Mouse (Mus musculus) neural tube, embryonic 14.5 days (tissue): ENCODE measurements around the gene Immp2l. TPM values are rescaled to one million over a fixed set of nuclear protein-coding genes. Genes with fewer than 3 reads are reported as not detected.

Experiments used
- ATAC-seq: fragments of 200-750 bp; cut with Nextera tagmentation; 2 replicates; pipeline ENCODE4 v1.8.0; 2017; ENCODE audit warnings: low read depth, mild to moderate bottlenecking, moderate TSS enrichment, moderate library complexity
- H3K27ac ChIP-seq: fragments of 300-500 bp; sonication (generic); 2 replicates; pipeline ENCODE4 v1.5.1; 2014; ENCODE audit warnings: low read depth, mild to moderate bottlenecking, control low read depth, low read length, moderate library complexity, mixed read lengths
- H3K27me3 ChIP-seq: fragments of 300-500 bp; sonication (generic); 2 replicates; pipeline ENCODE4 v1.6.1; 2014; ENCODE audit warnings: low read length; ENCODE audit not compliant: control insufficient read depth, insufficient read depth
- H3K36me3 ChIP-seq: fragments of 300-500 bp; sonication (generic); 2 replicates; pipeline ENCODE4 v1.6.1; 2014; ENCODE audit warnings: low read length, mixed read lengths; ENCODE audit not compliant: control insufficient read depth, insufficient read depth
- H3K4me1 ChIP-seq: fragments of 300-500 bp; sonication (generic); 2 replicates; pipeline ENCODE4 v1.6.1; 2014; ENCODE audit warnings: low read length; ENCODE audit not compliant: control insufficient read depth, insufficient read depth
- H3K4me2 ChIP-seq: fragments of 300-500 bp; sonication (generic); 2 replicates; pipeline ENCODE4 v1.6.1; 2014; ENCODE audit warnings: mild to moderate bottlenecking, low read depth, low read length, control low read depth
- H3K4me3 ChIP-seq: fragments of 300-500 bp; sonication (generic); 2 replicates; pipeline ENCODE4 v1.5.1; 2014; ENCODE audit warnings: low read depth, low read length, control low read depth, mixed read lengths
- H3K9ac ChIP-seq: fragments of 300-500 bp; sonication (generic); replicated peaks from 2 replicates; pipeline ENCODE4 v1.6.1; 2014; ENCODE audit warnings: low read depth, mild to moderate bottlenecking, control low read depth, low read length, mixed read lengths
- H3K9me3 ChIP-seq: fragments of 300-500 bp; sonication (generic); 2 replicates; pipeline ENCODE4 v1.6.1; 2016; ENCODE audit warnings: low read length; ENCODE audit not compliant: control insufficient read depth
- WGBS: fragments of 180-500 bp; shearing (Covaris S2); extraction: QIAGEN DNeasy Blood & Tissue Kit; methylation state at CpG from one replicate; pipeline ENCODE4 v1.1.7; 2014; 5-methylcytosine and 5-hydroxymethylcytosine counted together
- polyA plus RNA-seq: library from polyadenylated mRNA; unstranded; fragments of >200 nt; fragmentation: Nextera tagmentation; extraction: Ambion mirVana; gene quantifications from 2 replicates; pipeline ENCODE4 v1.2.1, GENCODE M21; 2014

Gene Immp2l
- polyA plus RNA-seq, 1 experiment from 2014 or later = 4.5 TPM

DNA sequence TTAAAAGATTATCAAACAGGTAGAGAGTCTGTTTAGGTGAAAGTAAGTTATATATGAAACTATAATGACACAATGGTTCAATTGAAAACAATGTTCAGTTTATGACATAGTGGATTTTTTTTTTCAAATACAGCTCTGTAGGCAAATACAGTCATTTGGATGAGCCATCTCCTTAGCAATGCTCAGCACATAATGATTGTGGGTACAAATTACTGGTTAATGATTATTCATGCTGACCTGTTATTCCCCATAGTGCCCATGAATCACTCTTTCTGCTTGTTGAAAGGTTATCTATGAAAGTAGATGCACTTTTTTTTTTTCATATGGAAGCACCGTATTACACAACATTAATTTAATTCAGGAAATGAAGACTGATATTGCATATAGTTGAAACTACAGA lies 58.0 kb downstream of the Immp2l start:
- WGBS = 39% methylated on average over 1 of the region's 1 CpGs
- no peaks in the 10 kb centered on the region for H3K36me3 ChIP-seq

DNA sequence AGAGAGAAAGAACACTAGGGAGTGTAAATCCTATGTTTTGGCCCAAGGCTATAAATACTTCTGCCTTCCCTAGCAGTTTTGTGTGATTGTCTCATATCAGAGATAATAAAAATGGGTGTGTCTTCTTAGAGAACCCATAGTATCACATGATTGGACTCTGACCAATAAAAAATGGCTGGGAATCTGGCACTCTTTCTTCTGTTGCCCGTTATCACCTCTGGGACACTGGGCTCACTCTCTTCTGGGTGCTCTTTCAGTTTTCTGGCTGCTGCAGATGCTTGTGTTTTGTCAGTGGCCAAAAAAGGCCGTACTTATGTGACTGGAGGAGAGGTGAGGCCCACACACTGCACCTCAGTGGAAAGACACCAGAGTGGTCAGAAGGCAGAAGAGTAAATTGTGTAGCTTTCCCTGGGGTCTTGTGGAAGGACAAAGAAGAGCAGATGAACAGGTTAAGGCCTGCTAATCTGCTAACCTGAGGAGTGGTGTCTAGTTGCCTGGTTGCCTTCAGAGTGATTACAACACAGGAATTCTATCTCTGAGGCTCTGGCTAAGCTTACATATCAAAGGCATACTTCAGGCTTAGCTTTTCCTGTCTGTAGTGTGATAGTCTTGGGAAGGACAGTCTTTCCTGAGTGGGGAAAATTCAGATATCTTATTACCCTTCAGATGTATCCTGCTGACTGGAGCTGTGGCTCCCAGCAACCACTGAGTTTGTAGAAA lies 60.6 kb downstream of the Immp2l start:
- no peaks in the 10 kb centered on the region for H3K4me1 ChIP-seq
- no peaks in the 10 kb centered on the region for H3K27me3 ChIP-seq
- ATAC-seq = no peak
- no peak overlapping the region for H3K4me2 ChIP-seq
- 74% methylated on average over 2 of the region's 2 CpGs for WGBS
- no peak overlapping the region for H3K27ac ChIP-seq
- H3K9ac ChIP-seq = no peak overlapping the region
- H3K36me3 ChIP-seq = no peaks in the 10 kb centered on the region
- H3K4me3 ChIP-seq = no peak overlapping the region
- no peaks in the 10 kb centered on the region; the same call in 1 of the 2 replicates for H3K9me3 ChIP-seq

More for the DNA sequence above, 58.0 kb downstream of the Immp2l start:
- Histone ChIP-seq H3K4me2 (no peak overlapping the region), H3K27ac (no peak overlapping the region), H3K9ac (no peak overlapping the region), H3K9me3 (no peaks in the 10 kb centered on the region; the same call in 1 of the 2 replicates), H3K27me3 (no peaks in the 10 kb centered on the region), H3K4me3 (no peak overlapping the region), H3K4me1 (no peaks in the 10 kb centered on the region)
- ATAC-seq = no peak

DNA sequence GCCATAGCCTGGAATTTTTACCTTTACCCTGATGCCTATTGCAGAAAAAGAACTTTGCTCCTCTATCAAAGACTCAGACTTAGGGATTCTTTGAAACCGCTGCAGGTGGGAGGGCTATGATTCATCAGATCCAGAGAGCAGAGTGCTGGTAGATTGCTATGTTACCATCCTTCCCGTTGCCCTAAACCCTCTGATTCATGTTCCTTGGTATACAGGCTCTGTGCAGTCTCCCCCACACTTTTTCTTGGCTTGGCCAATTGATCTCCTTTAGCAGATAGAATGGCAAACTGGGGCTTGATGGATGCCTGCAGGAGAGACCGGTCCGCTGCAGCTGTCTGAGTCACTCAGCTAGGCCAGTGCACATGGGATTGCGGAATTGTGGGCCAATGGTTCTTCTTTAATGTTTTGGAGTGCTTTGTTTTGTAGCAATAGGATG lies 66.1 kb downstream of the Immp2l start:
- no peak overlapping the region for H3K4me3 ChIP-seq
- H3K4me1 ChIP-seq = no peaks in the 10 kb centered on the region
- no peak overlapping the region for H3K4me2 ChIP-seq
- H3K27ac ChIP-seq = no peak overlapping the region
- ATAC-seq = no peak
- H3K27me3 ChIP-seq = no peaks in the 10 kb centered on the region
- 82% methylated on average over 5 of the region's 5 CpGs for WGBS
- no peaks in the 10 kb centered on the region for H3K36me3 ChIP-seq
- H3K9ac ChIP-seq = no peak overlapping the region
- no peaks in the 10 kb centered on the region for H3K9me3 ChIP-seq

DNA sequence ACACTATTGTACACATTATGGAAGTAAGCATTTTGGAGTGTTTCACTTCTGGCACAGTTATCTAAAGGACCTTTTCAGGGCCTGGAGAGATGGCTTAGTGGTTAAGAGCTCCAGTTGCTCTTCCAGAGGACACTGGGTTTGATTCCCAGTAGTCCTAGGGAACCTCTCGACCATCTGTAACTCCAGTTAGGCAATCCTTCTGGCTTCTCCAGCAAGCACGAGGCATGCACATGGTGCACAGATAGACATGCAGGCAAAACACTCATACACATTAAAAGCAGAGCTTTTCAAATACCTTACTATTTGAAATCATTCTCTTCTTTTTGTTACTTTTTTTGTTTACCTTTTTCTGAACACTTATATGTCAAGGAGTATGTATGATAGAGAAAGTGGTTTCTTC lies 66.9 kb downstream of the Immp2l start:
- Histone ChIP-seq H3K4me2 (no peak overlapping the region), H3K27me3 (no peaks in the 10 kb centered on the region), H3K4me3 (no peak overlapping the region), H3K4me1 (no peaks in the 10 kb centered on the region), H3K27ac (no peak overlapping the region), H3K9ac (no peak overlapping the region), H3K36me3 (no peaks in the 10 kb centered on the region), H3K9me3 (no peaks in the 10 kb centered on the region)
- WGBS = 81% methylated on average over 2 of the region's 2 CpGs
- no peak for ATAC-seq

DNA sequence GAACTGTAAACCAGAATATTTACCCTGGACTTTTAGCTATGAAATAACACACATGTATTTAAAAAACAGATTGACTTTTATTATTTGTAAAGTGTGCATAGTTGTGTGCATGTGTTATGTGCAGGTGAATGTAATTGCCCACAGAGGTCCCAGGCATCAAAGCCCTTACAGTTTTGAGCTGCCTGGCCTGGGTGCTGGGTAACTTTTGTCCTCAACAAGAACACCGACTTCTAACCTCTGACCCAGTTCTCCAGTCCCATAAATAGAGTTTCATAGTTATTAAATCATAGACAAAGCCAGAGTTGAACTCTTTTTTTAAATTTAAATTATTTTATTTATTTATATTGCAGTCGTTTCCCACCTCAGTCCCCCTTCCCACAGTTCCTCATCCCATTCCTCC lies 67.4 kb downstream of the Immp2l start:
- 77% methylated on average over 2 of the region's 2 CpGs for WGBS
- Histone ChIP-seq H3K27ac (no peak overlapping the region), H3K4me3 (no peak overlapping the region)

DNA sequence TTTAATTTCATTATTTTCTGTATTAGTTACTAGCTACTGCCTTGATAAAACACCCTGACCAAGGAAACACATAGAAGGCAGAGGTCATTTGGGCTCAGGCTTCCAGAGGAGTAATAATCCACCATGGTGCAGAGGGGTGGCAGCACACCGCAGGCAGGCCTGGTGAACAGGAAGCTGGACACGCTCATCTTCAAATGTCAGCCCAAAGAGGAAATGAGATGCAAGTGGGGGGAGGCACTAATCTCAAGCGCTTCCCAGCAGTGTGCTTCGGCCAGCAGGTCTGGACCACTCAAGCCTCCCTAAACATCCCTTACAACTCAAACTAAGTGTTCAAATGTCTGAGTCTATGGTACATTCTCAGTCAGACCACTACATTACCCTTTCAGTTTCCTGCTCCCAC lies 72.2 kb downstream of the Immp2l start:
- Histone ChIP-seq H3K4me3 (no peak overlapping the region), H3K27ac (no peak overlapping the region), H3K27me3 (no peaks in the 10 kb centered on the region), H3K4me1 (no peaks in the 10 kb centered on the region), H3K36me3 (no peaks in the 10 kb centered on the region), H3K4me2 (no peak overlapping the region), H3K9ac (no peak overlapping the region), H3K9me3 (no peaks in the 10 kb centered on the region)
- no peak for ATAC-seq
- WGBS = 66% methylated on average over 4 of the region's 4 CpGs

More for the DNA sequence above, 67.4 kb downstream of the Immp2l start:
- Histone ChIP-seq H3K36me3 (no peaks in the 10 kb centered on the region), H3K9me3 (no peaks in the 10 kb centered on the region), H3K4me2 (no peak overlapping the region), H3K4me1 (no peaks in the 10 kb centered on the region), H3K27me3 (no peaks in the 10 kb centered on the region), H3K9ac (no peak overlapping the region)
- no peak for ATAC-seq

DNA sequence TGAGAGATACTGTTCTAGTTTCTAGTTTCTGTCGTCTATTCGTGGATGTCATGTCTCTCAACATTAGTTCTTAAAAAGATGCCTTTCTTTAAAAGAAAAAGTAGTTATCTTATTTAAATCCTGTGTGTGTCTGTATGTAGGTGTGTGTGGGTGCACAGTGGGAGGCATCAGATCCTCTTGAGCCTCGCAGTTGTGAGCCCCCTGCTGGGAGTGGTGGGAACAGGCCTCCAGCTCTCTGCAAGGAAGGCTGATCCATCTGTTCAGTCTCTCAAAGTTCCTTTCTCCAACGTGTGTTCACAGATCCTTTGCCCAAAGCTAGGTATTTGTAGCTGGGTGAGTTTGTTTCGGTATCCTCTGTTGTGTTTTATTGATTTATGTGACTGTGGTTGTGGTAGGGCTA lies 73.5 kb downstream of the Immp2l start:
- WGBS = 53% methylated on average over 5 of the region's 5 CpGs
- H3K9me3 ChIP-seq = no peaks in the 10 kb centered on the region
- H3K4me2 ChIP-seq = no peak overlapping the region
- no peak overlapping the region for H3K9ac ChIP-seq
- H3K4me1 ChIP-seq = no peaks in the 10 kb centered on the region
- no peaks in the 10 kb centered on the region for H3K36me3 ChIP-seq
- H3K27ac ChIP-seq = no peak overlapping the region
- H3K4me3 ChIP-seq = no peak overlapping the region
- H3K27me3 ChIP-seq = no peaks in the 10 kb centered on the region
- ATAC-seq = no peak

DNA sequence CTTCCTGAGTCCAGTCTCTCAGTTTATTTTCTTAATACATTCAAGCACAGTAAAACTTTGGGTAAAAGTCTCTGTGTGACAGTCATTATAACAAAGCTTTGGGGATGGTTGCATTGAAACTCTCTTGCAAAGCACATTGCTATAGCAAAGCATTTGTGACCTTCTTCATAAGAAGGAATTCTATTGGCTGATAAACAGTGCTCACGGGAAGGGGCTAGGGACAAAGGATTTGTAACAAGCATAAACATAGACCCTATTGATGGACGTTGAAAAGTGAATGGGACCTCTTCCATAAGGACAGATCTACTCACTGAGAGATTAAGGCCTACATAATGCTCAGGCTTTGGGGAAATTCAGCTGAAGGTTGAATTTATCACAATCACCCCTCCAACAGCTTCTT lies 85.1 kb downstream of the Immp2l start:
- no peak overlapping the region for H3K9ac ChIP-seq
- WGBS = 27% methylated on average over 2 of the region's 2 CpGs
- no peaks in the 10 kb centered on the region for H3K4me1 ChIP-seq
- no peak overlapping the region for H3K4me2 ChIP-seq
- ATAC-seq = no peak
- H3K9me3 ChIP-seq = no peaks in the 10 kb centered on the region
- H3K36me3 ChIP-seq = no peaks in the 10 kb centered on the region
- no peak overlapping the region for H3K4me3 ChIP-seq
- no peak overlapping the region for H3K27ac ChIP-seq
- H3K27me3 ChIP-seq = no peaks in the 10 kb centered on the region

DNA sequence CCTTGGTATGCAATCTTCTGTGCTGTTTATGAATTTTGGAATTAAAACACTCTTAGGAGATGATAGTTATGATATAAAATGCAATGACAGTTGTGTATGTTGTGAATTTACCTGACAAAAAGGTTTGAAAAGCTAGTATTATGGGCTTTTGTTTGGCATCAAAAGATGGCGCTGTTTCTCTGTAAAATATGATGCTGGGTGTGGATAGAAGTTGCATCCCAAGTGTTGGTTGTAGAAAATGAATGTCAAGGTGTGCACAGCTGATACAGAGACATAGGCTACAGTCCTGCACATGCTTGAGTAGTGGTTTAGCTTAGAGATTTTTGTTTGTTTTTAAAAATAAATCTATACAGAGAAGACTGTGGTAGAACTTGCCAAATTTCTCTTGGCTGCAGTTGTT lies 87.6 kb downstream of the Immp2l start:
- Histone ChIP-seq H3K4me2 (no peak overlapping the region), H3K27me3 (no peaks in the 10 kb centered on the region), H3K9me3 (no peaks in the 10 kb centered on the region), H3K27ac (no peak overlapping the region), H3K36me3 (no peaks in the 10 kb centered on the region), H3K4me3 (no peak overlapping the region), H3K4me1 (no peaks in the 10 kb centered on the region), H3K9ac (no peak overlapping the region)
- WGBS = 51% methylated on average over 1 of the region's 1 CpGs
- 0 out of 2 replicates have a peak, but pooled peaks have one; percentile 31 for ATAC-seq
